Mouse (Mus musculus): ENCODE measurements around the gene Cox8a.

DNA sequence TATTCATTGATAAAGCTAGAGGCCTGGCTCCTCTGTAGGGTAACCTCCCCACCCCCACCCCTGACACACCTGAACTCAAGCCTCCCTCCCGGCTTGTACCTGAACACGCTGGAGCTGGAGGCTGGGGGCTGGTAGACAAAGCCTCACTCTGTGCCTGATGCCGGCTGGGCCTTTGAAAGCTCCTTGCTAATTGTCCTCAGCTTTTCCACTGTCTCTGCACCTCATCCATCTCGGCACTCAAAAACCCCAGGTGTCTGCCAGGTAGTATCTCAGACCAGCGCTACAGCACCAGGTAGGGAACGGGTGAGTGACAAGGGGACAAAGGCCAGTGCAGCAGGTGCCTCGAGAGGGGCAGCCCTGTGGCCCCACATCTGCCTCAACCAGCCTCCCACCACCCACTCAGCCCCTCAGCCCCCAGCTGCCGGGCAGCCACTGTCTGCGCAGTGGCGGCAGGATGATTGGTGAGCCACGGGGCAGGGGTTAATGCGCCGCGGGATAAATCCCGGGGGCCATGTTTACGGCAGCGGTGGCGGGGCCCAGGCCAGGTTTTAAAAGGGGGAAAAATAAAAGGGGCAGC lies 31.6 kb downstream of the Cox8a start:
- no peak for TF ChIP-seq UBTF (IDR thresholded peaks at IDR 0.05; ENCODE audit: borderline replicate concordance, insufficient read depth, low read depth, low read length)
- TF ChIP-seq ZC3H11A (IDR thresholded peaks at IDR 0.05; ENCODE audit: low read depth, low read length), result no peak
- no peak for TF ChIP-seq CTCF (IDR thresholded peaks at IDR 0.05 in 2 of 3, conservative IDR thresholded peaks at IDR 0.05 in 1 of 3; ENCODE audit: control insufficient read depth in 1 of 3, insufficient read depth in 1 of 3, low read depth in 2 of 3, low read length in 3 of 3, poor library complexity in 1 of 3, severe bottlenecking in 1 of 3)
- no peak for TF ChIP-seq EP300 (IDR thresholded peaks at IDR 0.05; ENCODE audit: low read depth in 1 of 2, low read length in 2 of 2)
- no peak for TF ChIP-seq POLR2A (IDR thresholded peaks at IDR 0.05; ENCODE audit: control insufficient read depth in 1 of 2, insufficient read depth in 1 of 2, low read depth in 1 of 2, low read length in 2 of 2, poor library complexity in 1 of 2)

All from MEL (cell line).